Mouse (Mus musculus) myocyte (in vitro differentiated cells): ENCODE results near the gene Nosip.

ENCODE experiments used
- E2F4 ChIP-seq: IDR thresholded peaks from one replicate; pipeline ENCODE4 v1.6.1; 2011; ENCODE audit warnings: mild to moderate bottlenecking, control low read depth, moderate library complexity; ENCODE audit not compliant: insufficient read depth
- MYOD1 ChIP-seq, 3 experiments: IDR thresholded peaks; one replicate each; pipeline ENCODE4 v1.6.1; 2011; ENCODE audit warnings: control low read depth in 2 of 3, low read depth in 2 of 3, mild to moderate bottlenecking in 2 of 3, moderate library complexity in 1 of 3; ENCODE audit not compliant: insufficient read length in 2 of 3, control insufficient read depth in 1 of 3
- POLR2A ChIP-seq: IDR thresholded peaks from one replicate; pipeline ENCODE4 v1.6.1; 2011; ENCODE audit warnings: low read depth, mild to moderate bottlenecking, control low read depth, moderate library complexity; ENCODE audit not compliant: insufficient read length
- TCF12 ChIP-seq: IDR thresholded peaks from one replicate; pipeline ENCODE4 v1.6.1; 2011; ENCODE audit warnings: mild to moderate bottlenecking, control low read depth; ENCODE audit not compliant: poor library complexity, insufficient read depth, severe bottlenecking

- TF ChIP-seq E2F4, result no peak
- TF ChIP-seq MYOD1 (IDR thresholded peaks at IDR 0.05; ENCODE audit: control insufficient read depth in 1 of 3, insufficient read length in 2 of 3, low read depth in 2 of 3), result peak in 1 of 3 experiments; percentile 32
- TF ChIP-seq TCF12, result no peak
- TF ChIP-seq POLR2A, result no peak
These were observed 21.4 kb upstream of the Nosip start for GRCm38 (mm10) chr7:45040851-45041250.
